In genomic region chr3:55241730-55242421, GRCm38 (mm10) we compare ENCODE assay signal across 9 mouse cellular contexts. TPM values are rescaled to one million over a fixed set of nuclear protein-coding genes. Genes with fewer than 3 reads are reported as not detected.
DNase-seq lines count a peak whose midpoint lies in the region; ATAC-seq lines count a peak whose summit lies in the region.
"Had no signal": no experiment of that assay in that cellular context is flagged by ENCODE, and none has a peak within 500 bp of the region (broad histone marks: within the 10 kb centered on the region; RNA-seq: fewer than 3 reads in every experiment).

Dclk1 (plus strand) TSS chr3:55242364.

- DNase-seq in kidney, postnatal 4 days = no peak
- DNase-seq in limb, embryonic 10.5 days (ENCODE audit: low spot score) = no peak
- no peak for DNase-seq in thymus, postnatal 0 days (ENCODE audit: low spot score)
- DNase-seq in spleen, adult 18-20 months = no peak

- H3K36me3 ChIP-seq in kidney, embryonic 15.5 days = no peaks in the 10 kb centered on the region
- H3K36me3 ChIP-seq in embryonic facial prominence, embryonic 15.5 days = no peaks in the 10 kb centered on the region
- no peaks in the 10 kb centered on the region for H3K36me3 ChIP-seq in heart, embryonic 15.5 days
- no peaks in the 10 kb centered on the region for H3K36me3 ChIP-seq in limb, embryonic 10.5 days
- H3K36me3 ChIP-seq in midbrain, embryonic 16.5 days (ENCODE audit: control insufficient read depth, insufficient read depth, low read length) = no peaks in the 10 kb centered on the region

- WGBS in kidney, embryonic 15.5 days = 35% methylated on average over 10 of the region's 10 CpGs
- WGBS in embryonic facial prominence, embryonic 15.5 days = 29% methylated on average over 10 of the region's 10 CpGs
- whole genome bisulfite sequencing in heart, embryonic 15.5 days = 39% methylated on average over 10 of the region's 10 CpGs
- 39% methylated on average over 10 of the region's 10 CpGs for WGBS in limb, embryonic 10.5 days
- WGBS in midbrain, embryonic 16.5 days = 29% methylated on average over 10 of the region's 10 CpGs

- H3K4me1 ChIP-seq in kidney, embryonic 15.5 days = peaks cover 17% of the 10 kb centered on the region
- H3K4me1 ChIP-seq in embryonic facial prominence, embryonic 15.5 days = peaks cover 17% of the 10 kb centered on the region
- H3K4me1 ChIP-seq in heart, embryonic 15.5 days (replicated peaks) = peaks cover 15% of the 10 kb centered on the region
- peaks cover 29% of the 10 kb centered on the region for H3K4me1 ChIP-seq in limb, embryonic 10.5 days
- peaks cover 31% of the 10 kb centered on the region for H3K4me1 ChIP-seq in midbrain, embryonic 16.5 days (ENCODE audit: control insufficient read depth, insufficient read depth, low read length)

- peak within 1 kb of the TSS; percentile 68 for H3K4me3 ChIP-seq in kidney, embryonic 15.5 days (replicated peaks)
- peak within 1 kb of the TSS; percentile 63 for H3K4me3 ChIP-seq in embryonic facial prominence, embryonic 15.5 days (replicated peaks)
- peak within 1 kb of the TSS; percentile 62 for H3K4me3 ChIP-seq in heart, embryonic 15.5 days
- H3K4me3 ChIP-seq in limb, embryonic 10.5 days = peak within 1 kb of the TSS; percentile 62
- peak within 1 kb of the TSS; percentile 93 for H3K4me3 ChIP-seq in midbrain, embryonic 16.5 days (ENCODE audit: low read depth, low read length)

- H3K9me3 ChIP-seq in kidney, embryonic 15.5 days (replicated peaks) = no peaks in the 10 kb centered on the region
- H3K9me3 ChIP-seq in embryonic facial prominence, embryonic 15.5 days (replicated peaks) = no peaks in the 10 kb centered on the region
- no peaks in the 10 kb centered on the region for H3K9me3 ChIP-seq in heart, embryonic 15.5 days (replicated peaks)
- H3K9me3 ChIP-seq in limb, embryonic 10.5 days (replicated peaks) = no peaks in the 10 kb centered on the region
- H3K9me3 ChIP-seq in midbrain, embryonic 16.5 days (replicated peaks; ENCODE audit: control insufficient read depth, low read length, poor library complexity, severe bottlenecking) = no peaks in the 10 kb centered on the region

- H3K4me2 ChIP-seq in kidney, embryonic 15.5 days = peak within 1 kb of the TSS; percentile 95
- peak within 1 kb of the TSS; percentile 92 for H3K4me2 ChIP-seq in embryonic facial prominence, embryonic 15.5 days (replicated peaks)
- peak within 1 kb of the TSS; percentile 98 for H3K4me2 ChIP-seq in heart, embryonic 15.5 days
- peak within 1 kb of the TSS; percentile 78 for H3K4me2 ChIP-seq in midbrain, embryonic 16.5 days (ENCODE audit: low read length)

- H3K27ac ChIP-seq in kidney, embryonic 15.5 days = peak within 1 kb of the TSS; percentile 52
- H3K27ac ChIP-seq in embryonic facial prominence, embryonic 15.5 days (replicated peaks) = peak within 1 kb of the TSS; percentile 82
- 0 out of 2 replicates have a peak within 1 kb of the TSS, but pooled peaks have one; percentile 33 for H3K27ac ChIP-seq in heart, embryonic 15.5 days
- H3K27ac ChIP-seq in limb, embryonic 10.5 days = peak within 1 kb of the TSS; percentile 81
- peak within 1 kb of the TSS; percentile 100 for H3K27ac ChIP-seq in midbrain, embryonic 16.5 days (ENCODE audit: low read length)
- H3K27ac ChIP-seq: liver, embryonic 14.5 days had no signal

- no peak for ATAC-seq in kidney, embryonic 15.5 days (replicated peaks; ENCODE audit: low FRiP score)
- peak; percentile 1; the same call in 1 of the 2 replicates for ATAC-seq in embryonic facial prominence, embryonic 15.5 days (ENCODE audit: insufficient number of reproducible peaks, low FRiP score, low TSS enrichment, low read depth)
- no peak for ATAC-seq in heart, embryonic 15.5 days (replicated peaks; ENCODE audit: insufficient number of reproducible peaks, insufficient read depth, low FRiP score, low read depth)
- ATAC-seq in midbrain, embryonic 16.5 days = peak; percentile 21

- peaks cover 22% of the 10 kb centered on the region for H3K27me3 ChIP-seq in kidney, embryonic 15.5 days
- H3K27me3 ChIP-seq in embryonic facial prominence, embryonic 15.5 days = peaks cover 7% of the 10 kb centered on the region; the same call in 1 of the 2 replicates
- peaks cover 25% of the 10 kb centered on the region for H3K27me3 ChIP-seq in heart, embryonic 15.5 days
- peaks cover 35% of the 10 kb centered on the region for H3K27me3 ChIP-seq in limb, embryonic 10.5 days (ENCODE audit: low read depth, poor library complexity, severe bottlenecking)
- no peaks in the 10 kb centered on the region for H3K27me3 ChIP-seq in midbrain, embryonic 16.5 days (ENCODE audit: control insufficient read depth, insufficient read depth, low read depth, low read length)

- peak within 1 kb of the TSS; percentile 66 for H3K9ac ChIP-seq in kidney, embryonic 15.5 days
- H3K9ac ChIP-seq in embryonic facial prominence, embryonic 15.5 days = peak within 1 kb of the TSS; percentile 51
- H3K9ac ChIP-seq in heart, embryonic 15.5 days = peak within 1 kb of the TSS; percentile 56
- H3K9ac ChIP-seq in midbrain, embryonic 16.5 days (ENCODE audit: low read depth, low read length) = peak within 1 kb of the TSS; percentile 100
- H3K9ac ChIP-seq: liver, embryonic 14.5 days had no signal

RNA-seq across cellular contexts. Expression of gene Dclk1, which starts in this region (rescaled TPM):
- polyA plus RNA-seq in kidney, embryonic 15.5 days (2015; fragmentation: Nextera tagmentation; extraction: Ambion mirVana) = 24.6 and 31.3 TPM in 2 replicates
- 64.6 and 75.2 TPM in 2 replicates for polyA plus RNA-seq in embryonic facial prominence, embryonic 15.5 days (2015; fragmentation: Nextera tagmentation; extraction: Ambion mirVana)
- polyA plus RNA-seq in heart, embryonic 15.5 days (2015; fragmentation: Nextera tagmentation; extraction: Ambion mirVana) = 11.9 and 13.4 TPM in 2 replicates
- polyA plus RNA-seq in limb, embryonic 10.5 days (2016; fragmentation: Nextera tagmentation; extraction: Ambion mirVana) = 17.2 and 30.2 TPM in 2 replicates
- polyA plus RNA-seq in midbrain, embryonic 16.5 days (2015; fragmentation: Nextera tagmentation; extraction: Ambion mirVana) = 293 and 328 TPM in 2 replicates
- 2.6 and 3.3 TPM in 2 replicates for polyA plus RNA-seq in thymus, postnatal 0 days (2015; fragmentation: Nextera tagmentation; extraction: Ambion mirVana)

Comparison
In these comparisons a context has a peak if more than half of its experiments do, and no peak if none do; other contexts are left out.
1. ATAC-seq: peak in embryonic facial prominence, embryonic 15.5 days (single experiment) and midbrain, embryonic 16.5 days (single experiment); none in kidney, embryonic 15.5 days (single experiment) and heart, embryonic 15.5 days (single experiment).
2. H3K27ac ChIP-seq: peak in every context shown above with its lines; median percentile 100 in midbrain, embryonic 16.5 days; 82 in embryonic facial prominence, embryonic 15.5 days; 81 in limb, embryonic 10.5 days; 52 in kidney, embryonic 15.5 days; 33 in heart, embryonic 15.5 days.
3. Peak in every context shown above with its lines, with median percentiles within 50 percentile points of each other: H3K4me2 ChIP-seq, H3K4me3 ChIP-seq and H3K9ac ChIP-seq.